Mouse (Mus musculus) gastrocnemius, postnatal 4 days (tissue): ENCODE measurements around the gene Slc35d1. TPM values are rescaled to one million over a fixed set of nuclear protein-coding genes. Genes with fewer than 3 reads are reported as not detected.
A peak's percentile ranks its signal among the peaks of the same experiment; 100 is the strongest.
"Not testable (repeated sequence)": the region's sequence is repeated elsewhere in the genome, so short reads cannot be mapped to it uniquely, and the experiment has no call there.

Experiments used
- DNase-seq, 2 experiments: peaks; one replicate each; pipeline ENCODE4 v3.0.0; 2021 to 2022; ENCODE audit warnings: low spot score in 2 of 2, mixed read lengths in 2 of 2
- total RNA-seq, 2 experiments: library from RNA; stranded (reverse); gene quantifications; 2 replicates each; pipeline ENCODE4 v1.2.3; 2021

The Slc35d1 gene
- total RNA-seq, 2 experiments from 2014 or later, result 7.8 to 8.9 TPM

DNA sequence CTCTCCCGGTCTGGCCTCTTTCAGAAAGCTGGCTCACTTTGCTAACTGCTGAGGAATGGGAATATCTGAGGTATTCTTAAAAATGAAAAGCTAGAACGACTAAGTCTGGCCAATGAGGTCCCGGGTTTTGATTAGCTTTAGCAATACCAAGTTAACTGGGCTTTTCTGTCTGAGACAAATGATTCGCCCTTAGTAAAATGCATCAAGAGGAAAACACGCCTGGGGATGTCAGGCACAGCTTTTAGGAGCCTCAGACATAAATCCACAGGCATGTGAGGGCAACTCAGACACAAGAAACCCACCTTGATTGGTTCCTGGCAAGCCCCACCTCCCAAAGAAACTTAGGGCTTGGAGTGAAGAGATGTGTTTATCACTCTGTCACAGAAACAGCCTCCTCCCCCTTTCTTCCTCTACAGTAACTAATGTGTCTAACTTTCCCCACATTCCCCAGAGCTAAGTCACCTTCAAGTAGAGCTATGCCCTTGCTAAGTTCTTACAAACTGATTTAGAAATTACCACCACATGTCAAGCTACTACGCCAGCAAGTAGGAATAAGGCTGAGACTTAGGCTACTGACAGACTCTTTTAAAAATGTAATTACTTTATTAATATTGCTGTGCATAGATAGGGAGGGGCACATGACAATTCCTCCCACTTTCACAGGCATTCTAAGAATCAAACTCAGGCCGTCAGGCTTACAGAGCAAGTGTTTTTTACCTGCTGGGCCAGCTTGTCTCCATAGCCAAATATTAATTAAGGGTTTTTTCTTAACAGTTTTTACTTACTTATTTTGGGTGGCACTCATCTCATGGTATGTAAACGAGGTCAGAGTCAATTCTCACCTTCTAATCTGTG, 26.0 kb downstream of the Slc35d1 start:
- DNase-seq, result no peak

DNA sequence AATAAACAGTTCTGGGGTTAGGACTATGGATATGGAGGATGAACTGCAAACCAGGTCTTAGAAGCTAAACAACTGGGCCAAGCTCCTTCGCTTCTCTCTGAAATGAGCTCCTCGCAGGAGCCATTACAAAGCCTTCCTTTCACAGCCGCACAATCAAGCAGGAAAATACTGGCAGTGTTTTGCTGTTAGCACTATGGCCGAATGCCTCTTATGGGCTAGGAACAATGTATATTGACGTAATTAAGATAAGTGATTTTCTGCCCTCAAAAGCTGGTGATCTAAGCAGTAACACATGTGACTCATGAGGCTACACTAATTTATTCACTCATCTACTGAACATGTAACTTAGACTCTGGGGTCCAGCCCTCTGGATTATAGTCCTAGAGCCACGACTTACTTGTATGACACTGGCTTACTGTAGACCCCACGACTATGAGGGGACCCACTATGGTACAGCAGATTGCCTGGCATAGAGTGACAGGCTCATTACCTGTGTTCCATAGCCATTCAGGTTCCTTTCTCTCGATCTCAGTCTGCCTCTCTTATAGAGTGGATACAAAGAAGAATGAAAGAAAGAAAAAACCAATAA, 34.6 kb downstream of the Slc35d1 start:
- DNase-seq, result no peak

DNA sequence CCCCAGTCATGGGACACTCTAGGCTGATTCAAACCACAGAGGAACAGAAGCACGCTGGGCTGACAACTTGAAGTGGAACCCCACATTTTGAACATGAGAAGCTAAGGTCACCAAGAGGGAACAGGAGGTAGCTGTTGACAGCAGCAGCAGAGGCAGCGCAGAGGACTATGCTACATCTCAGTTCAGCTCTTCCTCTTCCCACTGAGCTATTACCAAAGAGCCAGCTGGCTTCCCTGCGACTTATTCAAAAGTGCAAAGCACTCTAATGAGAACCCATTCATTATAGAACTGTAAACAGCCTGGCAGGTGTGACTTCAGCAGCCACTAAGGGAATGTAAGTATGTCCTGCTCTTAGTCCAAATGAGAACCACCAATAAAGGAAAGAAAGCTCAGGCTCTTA, 35.4 kb downstream of the Slc35d1 start:
- no peak for DNase-seq

DNA sequence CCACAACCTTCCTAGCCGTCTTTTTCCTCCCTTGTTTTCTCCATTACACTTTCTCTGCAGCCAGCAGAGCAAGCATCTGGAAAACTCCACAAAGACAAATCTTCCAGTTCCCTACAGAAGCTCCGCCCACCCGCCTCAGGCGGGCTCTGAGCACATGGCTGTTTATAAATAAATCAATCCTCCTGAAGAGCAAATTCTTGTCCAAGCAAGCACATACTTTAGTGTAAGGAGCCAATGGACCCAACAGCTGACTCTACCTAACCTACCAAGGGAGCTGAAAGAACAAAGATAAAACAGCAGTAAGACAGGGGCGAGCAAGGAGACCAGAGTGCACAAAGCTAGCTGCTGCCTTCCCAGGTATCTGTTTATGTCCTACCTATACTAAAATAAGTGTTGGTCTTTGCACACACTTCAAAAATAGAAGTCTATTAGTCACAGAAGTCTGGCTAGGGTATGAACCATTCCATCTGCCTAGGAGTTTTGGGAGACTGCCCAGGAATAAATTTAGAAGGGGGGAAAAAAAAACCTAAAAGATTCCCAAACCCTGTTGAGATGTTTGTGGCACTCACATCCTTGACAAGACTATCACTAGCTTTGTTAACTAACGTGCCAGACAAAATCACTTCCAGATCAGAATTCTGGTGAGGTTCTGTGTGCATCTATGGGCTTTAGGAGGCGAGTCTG, 36.2 kb downstream of the Slc35d1 start:
- peak in 1 of 2 experiments; percentile 43 for DNase-seq

DNA sequence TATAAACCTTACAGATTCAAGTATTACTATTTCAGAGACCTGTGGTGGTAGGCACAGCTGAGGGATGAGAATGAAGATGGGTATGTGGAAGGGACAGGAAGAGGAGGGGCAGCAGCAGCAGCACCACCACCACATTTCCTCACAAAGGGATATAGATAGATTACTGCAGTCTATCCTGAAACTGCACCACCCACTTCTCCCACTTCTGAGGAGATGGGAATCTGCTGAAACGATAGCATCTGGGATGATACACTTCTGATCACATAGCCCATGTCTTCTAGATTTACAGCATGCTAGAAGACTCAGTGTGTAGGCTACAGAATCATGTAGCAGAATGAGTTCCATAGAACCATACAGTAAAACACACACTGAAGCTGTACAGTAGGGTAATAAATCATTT, 37.3 kb downstream of the Slc35d1 start:
- DNase-seq, result no peak

DNA sequence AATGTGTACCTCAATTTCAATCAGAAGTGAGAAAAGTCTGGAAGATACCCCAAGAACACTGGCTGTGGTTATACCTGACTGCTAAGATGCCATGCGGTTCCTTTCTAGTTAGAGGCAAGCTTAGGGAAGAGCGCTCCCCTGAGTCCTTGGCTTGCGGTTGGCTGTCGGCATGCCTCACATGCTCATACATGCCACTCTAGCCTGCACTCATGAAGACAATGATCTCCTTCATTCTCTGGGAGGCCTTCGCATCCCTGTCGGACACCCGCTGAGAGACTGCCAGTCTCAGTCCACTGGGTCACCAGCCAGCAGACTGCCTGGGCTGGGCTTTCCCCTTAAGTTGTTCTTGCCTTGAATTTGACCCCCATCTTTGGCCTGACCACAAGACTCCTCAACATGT, 41.0 kb downstream of the Slc35d1 start:
- DNase-seq, result no peak

DNA sequence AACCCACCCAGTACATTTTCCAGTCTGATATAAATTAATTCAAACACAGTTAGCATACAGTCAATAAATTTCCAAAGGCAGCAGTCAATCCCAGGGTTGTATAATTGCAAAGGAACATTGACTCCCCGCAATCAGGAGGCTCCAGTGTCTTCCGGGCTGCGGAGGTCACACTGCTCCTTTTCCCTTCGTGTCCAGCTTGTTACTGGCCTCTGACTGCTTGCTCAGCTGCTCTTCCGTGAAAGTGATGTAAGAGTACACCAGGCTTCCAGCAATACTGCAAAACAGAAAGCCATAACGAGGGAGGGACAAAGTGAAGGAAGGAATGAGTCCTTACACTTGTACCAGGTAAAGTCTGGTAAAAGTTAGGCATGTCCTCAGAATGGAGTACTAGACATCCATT, 41.5 kb downstream of the Slc35d1 start:
- DNase-seq, result no peak

DNA sequence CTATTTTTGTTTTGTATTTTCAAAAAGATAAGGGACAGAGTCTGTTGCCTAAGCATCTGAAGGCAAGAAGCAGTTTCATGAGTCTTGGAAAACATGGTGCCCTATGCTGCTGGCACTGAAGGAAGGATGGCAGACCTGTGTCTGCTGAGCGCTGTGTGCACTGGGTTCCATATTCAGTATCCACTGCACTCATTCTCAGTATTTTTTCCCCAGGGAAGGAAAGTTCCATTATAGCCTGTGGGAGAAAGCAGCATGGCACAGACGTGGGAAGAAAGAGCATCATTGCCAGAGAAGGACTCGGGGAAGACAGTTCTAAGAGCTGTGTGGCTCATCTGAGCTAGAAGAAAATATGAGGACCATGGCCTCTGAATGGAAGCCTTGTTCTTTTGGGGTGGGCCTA, 43.7 kb downstream of the Slc35d1 start:
- no peak for DNase-seq

DNA sequence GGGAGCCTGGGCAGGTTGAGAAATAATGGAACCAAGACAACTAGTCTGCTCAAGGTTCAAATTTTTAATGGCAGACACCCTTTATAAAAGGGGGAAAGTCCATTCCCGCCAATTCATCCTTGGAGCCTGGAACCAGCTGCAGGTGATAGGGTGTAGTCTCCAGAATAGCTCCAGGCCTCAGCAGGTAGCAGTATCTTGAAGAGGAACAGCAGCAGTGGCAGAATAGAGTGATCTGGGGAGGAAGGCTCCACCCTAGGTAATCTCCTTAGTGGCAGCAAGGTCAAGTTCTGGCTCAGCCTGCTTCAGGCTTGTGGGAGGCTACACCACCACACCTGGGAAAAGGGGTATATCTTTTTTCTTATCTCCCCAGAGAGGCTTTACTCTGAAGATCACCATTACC, 48.8 kb downstream of the Slc35d1 start:
- not testable (repeated sequence) for DNase-seq

DNA sequence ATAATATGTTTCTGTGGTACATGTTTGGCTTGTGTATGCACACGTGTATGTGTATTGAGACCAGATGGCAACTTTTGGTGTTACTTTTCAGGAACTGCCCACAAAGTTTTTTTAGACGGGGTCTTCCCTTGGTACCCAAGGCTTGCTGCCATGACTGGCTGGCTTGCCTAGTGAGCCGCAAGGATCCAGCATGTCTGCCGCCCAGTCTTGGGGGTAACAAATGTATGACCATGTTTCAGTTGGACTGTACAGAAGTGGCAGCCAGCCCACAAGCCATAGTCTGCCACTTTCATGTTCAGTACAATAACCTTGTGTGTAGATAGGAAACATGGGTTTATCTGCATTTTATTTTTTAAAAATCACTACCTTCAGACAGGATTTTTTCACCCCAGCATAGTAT, 56.2 kb downstream of the Slc35d1 start:
- no peak for DNase-seq

DNA sequence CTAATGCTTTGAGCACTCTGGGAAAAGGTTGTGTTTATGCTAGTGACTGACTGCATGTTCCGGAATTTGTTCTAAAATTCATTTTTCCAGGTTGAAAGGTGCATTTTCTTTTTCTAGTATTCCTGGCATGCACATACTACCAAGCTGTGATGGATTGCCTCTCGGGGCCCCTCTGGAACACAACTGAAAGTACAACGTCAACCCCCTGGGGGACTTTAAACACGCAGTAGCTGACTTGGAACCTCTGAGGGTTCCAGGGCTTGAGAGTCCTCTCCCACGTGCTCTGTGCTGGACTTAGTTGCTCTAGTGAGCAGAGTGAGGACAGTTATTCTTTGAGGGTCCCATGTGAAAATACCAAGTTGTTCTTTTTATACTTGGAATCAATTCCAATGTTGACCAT, 63.0 kb downstream of the Slc35d1 start:
- no peak for DNase-seq

DNA sequence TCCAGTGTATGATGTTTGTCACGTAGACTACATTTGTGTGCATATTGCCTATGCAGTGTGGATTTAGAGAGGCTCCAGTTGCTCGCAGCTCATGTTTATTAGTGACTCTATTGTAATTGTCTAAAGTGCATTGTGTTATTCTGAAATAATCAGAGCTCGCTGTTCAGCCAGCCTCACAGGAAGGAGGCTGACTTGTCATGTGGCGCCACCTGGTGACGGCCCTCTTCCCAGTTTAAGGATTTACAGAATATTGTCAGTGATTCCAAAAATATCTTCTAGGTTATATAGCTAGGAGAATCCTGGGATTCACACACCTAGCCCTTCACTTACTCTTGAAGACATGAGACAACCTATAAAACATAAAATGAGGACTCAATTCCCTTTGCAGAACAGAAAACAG, 68.6 kb downstream of the Slc35d1 start:
- DNase-seq, result peak; percentile 61 to 79

DNA sequence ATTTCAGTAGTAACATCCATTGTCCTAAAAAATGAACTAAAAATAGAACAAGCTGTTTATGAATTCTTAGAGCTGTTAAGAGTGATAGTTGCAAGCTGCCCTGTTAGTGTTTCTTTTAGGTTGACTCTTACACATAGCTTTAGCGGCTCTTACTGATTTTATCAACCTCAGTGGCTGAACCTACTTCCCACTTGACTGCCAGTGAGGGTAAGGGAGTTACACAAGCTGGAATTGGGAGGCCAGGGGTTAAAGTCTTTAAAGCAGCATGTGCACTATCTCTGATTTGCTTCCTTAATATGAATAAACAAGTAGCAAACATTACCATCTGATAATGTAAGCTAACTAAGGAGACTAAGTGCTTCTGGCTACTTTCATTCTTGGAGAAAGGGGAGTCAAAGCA, 78.0 kb downstream of the Slc35d1 start:
- DNase-seq, result no peak

DNA sequence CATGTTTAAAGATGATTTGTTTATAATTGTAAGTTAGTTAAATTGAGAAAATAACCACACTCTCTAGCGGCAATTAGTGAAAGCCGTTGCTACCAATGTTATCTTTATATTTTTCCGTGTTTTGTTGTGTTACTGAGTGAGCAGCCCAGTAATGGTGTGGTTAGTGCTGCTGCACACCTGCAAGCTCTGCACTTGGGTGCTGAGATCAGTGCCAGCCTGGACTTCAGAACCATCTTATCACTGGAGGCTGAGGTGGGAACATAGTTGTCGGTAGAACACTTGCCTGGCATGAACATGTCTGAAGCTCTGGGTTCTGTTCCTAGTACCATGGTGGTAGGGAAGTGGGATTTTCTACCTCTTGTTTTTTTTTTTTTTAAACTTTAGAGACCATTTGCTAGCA, 88.4 kb downstream of the Slc35d1 start:
- no peak for DNase-seq

DNA sequence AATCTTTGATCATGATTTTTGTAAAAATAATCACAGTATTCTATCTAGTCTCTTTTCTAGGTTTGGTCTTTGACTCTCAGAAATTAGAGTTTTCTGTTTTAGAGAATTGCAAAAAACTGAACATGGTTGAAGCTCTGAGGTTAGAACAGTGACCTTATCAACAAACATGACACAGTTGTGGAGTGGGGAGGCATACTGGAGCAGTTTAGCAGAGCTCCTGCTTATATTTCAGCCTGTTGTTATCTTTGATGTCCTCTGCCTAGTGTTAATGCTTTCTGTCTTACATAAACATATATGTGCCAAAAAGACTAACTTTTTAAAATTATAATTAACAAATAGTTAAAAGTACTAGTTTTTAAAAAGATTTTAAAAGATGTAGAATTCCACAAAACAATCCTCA, 91.4 kb downstream of the Slc35d1 start:
- no peak for DNase-seq

DNA sequence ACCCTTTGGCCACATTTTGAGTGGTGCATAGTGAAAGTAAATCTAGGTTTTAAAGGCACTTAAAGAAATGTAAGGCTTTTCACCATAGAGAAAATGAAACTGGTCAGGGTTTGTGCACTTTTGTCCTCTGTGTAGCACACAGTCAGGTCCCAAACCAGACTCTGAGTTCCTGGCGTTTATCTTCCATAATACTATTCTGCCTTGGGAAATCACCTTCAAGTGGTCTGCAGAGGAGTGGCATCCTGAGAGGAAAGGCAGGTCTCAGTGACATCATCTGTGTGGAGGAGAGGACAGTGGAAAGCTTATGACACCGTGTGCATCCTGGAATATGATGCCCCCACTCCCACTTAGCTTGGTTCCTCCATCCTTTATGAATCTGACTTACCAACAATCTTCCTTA, 91.9 kb downstream of the Slc35d1 start:
- DNase-seq, result no peak

DNA sequence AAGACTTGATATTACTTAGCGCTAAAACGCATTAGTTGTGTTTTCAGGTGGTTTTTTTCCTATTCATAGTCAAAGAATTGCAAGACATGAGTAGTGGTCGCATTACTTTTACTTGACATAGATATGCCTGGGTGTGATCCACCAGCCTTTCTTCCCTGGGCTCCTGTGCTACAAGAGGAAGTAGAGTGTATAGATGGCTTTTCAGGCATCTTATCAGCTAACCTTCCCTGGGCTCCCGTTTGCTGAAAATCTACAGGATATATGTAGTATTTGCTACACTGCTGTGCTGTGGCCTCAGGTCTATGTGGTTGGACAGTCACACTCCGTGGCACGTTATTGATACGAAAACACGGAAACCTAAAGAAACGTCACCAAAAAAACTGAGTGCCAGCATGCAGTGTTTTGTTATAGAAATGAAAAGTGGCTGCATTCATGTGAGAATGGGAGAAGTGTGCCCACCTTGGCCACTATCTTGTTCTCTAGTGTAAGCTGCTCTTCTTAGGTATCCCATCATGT, 94.0 kb downstream of the Slc35d1 start:
- no peak for DNase-seq

Other genes starting within 250 kb of the Slc35d1 start
- gene Tctex1d1, start 236.6 kb downstream of the Slc35d1 start, total RNA-seq, result under 1 TPM in 1 of 2 experiments, not detected in 1; 0.39 TPM
- not detected for gene Insl5, start 188.3 kb downstream of the Slc35d1 start, total RNA-seq
- gene Mier1, start 100.8 kb downstream of the Slc35d1 start, total RNA-seq, result 10 to 100 TPM; 40.9 to 55.6 TPM
- gene Wdr78, start 100.6 kb downstream of the Slc35d1 start, total RNA-seq, result 1 to 10 TPM; 2.2 to 2.7 TPM
- gene 4921539E11Rik, start 75.7 kb upstream of the Slc35d1 start, total RNA-seq, result not detected
- 10 to 100 TPM; 16.0 to 16.3 TPM for gene Oma1, start 98.6 kb upstream of the Slc35d1 start, total RNA-seq